Mouse (Mus musculus) frontal cortex, postnatal 36 days (tissue): Measurements from ENCODE around the gene Zbtb40.

Source experiments
- DNase-seq, 2 experiments: peaks; one replicate each; pipeline ENCODE4 v3.0.0; 2022; ENCODE audit warnings: low spot score in 2 of 2

Gene Zbtb40

DNA sequence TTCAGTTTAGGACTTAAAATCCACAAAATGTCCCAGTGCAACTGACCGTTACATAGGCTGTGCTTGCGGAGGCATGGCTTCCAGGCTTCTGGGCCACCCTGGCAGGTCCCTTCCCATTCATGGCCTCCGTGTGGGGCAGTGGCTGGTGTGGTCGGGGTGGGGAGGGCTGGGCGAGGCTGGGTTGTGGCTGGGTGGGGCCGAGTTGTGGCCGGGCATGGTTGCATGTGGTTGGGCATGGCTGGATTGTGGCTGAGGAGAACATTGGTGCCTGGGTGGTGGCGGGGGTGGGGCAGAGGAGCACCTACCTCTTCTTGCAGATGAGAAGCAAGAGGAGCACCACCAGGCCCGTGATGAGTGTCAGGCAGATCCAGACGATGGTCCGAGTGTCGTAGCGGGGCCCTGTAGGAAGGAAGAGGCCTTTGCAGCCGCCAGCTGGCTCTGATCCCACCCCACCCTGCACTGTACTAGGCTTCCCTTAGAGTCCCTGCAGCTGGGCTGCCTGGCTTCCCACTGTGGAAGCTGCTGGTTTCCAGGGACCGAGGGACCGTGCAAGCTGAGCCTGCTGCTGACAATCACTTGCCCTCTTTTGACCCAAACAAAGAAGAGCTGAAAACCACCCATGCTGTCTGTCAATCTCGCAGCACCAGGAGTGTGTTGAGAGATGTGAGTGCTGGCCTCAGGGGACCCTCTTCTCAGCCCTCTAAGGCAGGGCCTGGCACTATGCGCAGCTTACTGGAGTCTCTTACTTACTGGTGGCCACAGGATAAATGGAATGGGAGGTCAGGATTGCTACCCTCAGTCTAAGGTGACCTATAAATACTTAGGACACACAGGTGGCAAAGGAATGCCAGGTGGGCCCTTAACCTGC, 113.6 kb downstream of the Zbtb40 start:
- no peak for DNase-seq

DNA sequence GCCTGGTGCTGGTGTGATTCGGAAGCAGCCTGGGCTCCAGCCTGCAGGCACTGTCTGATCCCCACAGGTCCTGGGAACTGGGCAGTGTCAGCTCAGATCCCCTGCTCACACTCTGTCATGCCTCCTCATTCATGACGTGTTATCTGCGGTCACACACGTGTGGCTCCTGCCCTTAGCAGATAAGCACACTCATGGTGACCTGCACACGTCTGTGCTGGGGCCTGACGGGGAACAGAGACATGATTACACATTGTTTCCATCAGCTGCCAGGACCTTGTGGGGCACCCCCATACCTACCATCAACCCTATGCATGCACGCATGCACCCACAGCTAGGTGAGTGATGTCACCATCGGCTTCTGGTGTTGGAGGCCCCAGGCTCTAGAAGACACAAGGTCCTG, 118.1 kb downstream of the Zbtb40 start:
- DNase-seq: no peak
